Mouse (Mus musculus) liver, adult 2 months (tissue): Measurements from ENCODE around the gene Bcas3.

ENCODE experiments used
- CTCF ChIP-seq: fragments of 200-500 bp; IDR thresholded peaks from 2 replicates; pipeline ENCODE4 v1.5.1; 2011; ENCODE audit warnings: low read depth, low read length, control low read depth
- POLR2A ChIP-seq: fragments of 200-500 bp; IDR thresholded peaks from 2 replicates; pipeline ENCODE4 v1.6.1; 2011; ENCODE audit warnings: low read length, control low read depth; ENCODE audit not compliant: insufficient read depth; ENCODE audit errors: extremely low read depth

GRCm38 (mm10) chr11:85502031-85502430, 149.1 kb downstream of the Bcas3 start:
- TF ChIP-seq CTCF = no peak
- TF ChIP-seq POLR2A = no peak
